ENCODE assay signal across 8 mouse cellular contexts in the genomic region with DNA sequence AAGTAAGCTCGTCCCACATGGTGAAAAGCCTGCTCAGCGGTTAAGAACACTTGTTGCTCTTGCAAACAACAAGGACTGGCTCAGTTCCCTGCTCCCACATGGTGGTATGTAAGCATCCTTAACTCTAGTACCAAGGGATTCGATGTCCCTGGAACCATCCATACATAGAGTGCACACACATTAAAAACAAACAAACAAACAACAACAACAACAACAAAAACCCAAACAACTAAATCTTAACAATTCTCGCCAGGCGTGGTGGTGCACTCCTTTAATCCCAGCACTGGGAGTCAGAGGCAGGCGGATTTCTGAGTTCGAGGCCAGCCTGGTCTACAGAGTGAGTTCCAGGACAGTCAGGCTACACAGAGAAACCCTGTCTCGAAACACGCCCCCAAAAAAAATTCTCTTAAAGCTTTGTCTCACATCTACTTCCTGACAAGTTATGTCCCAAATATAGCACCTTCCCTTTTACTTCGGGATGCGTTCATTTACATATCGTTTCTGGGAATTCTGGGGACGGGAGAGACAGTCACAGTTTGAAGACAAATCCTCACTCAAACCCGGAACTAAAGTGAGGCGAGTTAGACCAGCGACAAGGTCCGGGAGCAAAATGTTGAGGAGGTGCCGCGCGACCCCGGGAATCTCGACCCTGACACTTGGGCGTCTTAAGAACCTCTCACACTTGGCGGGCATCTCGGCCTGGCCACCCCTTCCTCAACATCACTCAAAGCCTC. TPM values are rescaled to one million over a fixed set of nuclear protein-coding genes. Genes with fewer than 3 reads are reported as not detected.
DNase-seq lines count a peak whose midpoint lies in the region; ATAC-seq and TF ChIP-seq lines count a peak whose summit lies in the region.

No protein-coding gene starts in this region.

- H3K9ac ChIP-seq in lung, embryonic 14.5 days = peak overlapping the region; percentile 77
- peak overlapping the region; percentile 90 for H3K9ac ChIP-seq in liver, embryonic 11.5 days (ENCODE audit: low read depth, low read length)

- H3K36me3 ChIP-seq in lung, embryonic 14.5 days (ENCODE audit: insufficient read depth) = no peaks in the 10 kb centered on the region
- no peaks in the 10 kb centered on the region for H3K36me3 ChIP-seq in liver, embryonic 11.5 days (ENCODE audit: control insufficient read depth, insufficient read depth, low read length)
- H3K36me3 ChIP-seq in small intestine, adult 2 months (ENCODE audit: control insufficient read depth, insufficient read depth, low read length) = no peaks in the 10 kb centered on the region

- ATAC-seq in lung, embryonic 14.5 days (ENCODE audit: insufficient read depth) = no peak
- ATAC-seq in erythroid progenitor cell, adult 5-6 weeks (replicated peaks; ENCODE audit: low FRiP score, poor library complexity, severe bottlenecking) = peak; percentile 16; the same call in 1 of the 2 replicates
- no peak for ATAC-seq in liver, embryonic 11.5 days (replicated peaks; ENCODE audit: low FRiP score)

- H3K4me2 ChIP-seq in lung, embryonic 14.5 days = peak overlapping the region; percentile 70
- H3K4me2 ChIP-seq in liver, embryonic 11.5 days = peak overlapping the region; percentile 96

- TF ChIP-seq CTCF in lung, embryonic 14.5 days (IDR thresholded peaks at IDR 0.05; ENCODE audit: low read depth) = no peak
- no peak for TF ChIP-seq CTCF in small intestine, adult 2 months (IDR thresholded peaks at IDR 0.05; ENCODE audit: extremely low read depth, insufficient read length, insufficient replicate concordance, low read depth, low read length)

- H3K9me3 ChIP-seq in lung, embryonic 14.5 days (ENCODE audit: low read depth, low read length) = no peaks in the 10 kb centered on the region
- no peaks in the 10 kb centered on the region for H3K9me3 ChIP-seq in liver, embryonic 11.5 days (ENCODE audit: control insufficient read depth, low read length)

- H3K27me3 ChIP-seq in lung, embryonic 14.5 days (ENCODE audit: insufficient read depth, low read length) = no peaks in the 10 kb centered on the region
- H3K27me3 ChIP-seq in liver, embryonic 11.5 days (replicated peaks; ENCODE audit: control insufficient read depth, insufficient read depth, low read length) = peaks cover 14% of the 10 kb centered on the region
- H3K27me3 ChIP-seq in small intestine, adult 2 months (ENCODE audit: control insufficient read depth, insufficient read depth, low read length) = no peaks in the 10 kb centered on the region

- WGBS in lung, embryonic 14.5 days = 16% methylated on average over 25 of the region's 25 CpGs
- 17% methylated on average over 25 of the region's 25 CpGs for WGBS in liver, embryonic 11.5 days
- 14% methylated on average over 25 of the region's 25 CpGs for WGBS in small intestine, adult 2 months

- H3K27ac ChIP-seq in lung, embryonic 14.5 days (ENCODE audit: low read depth) = peak overlapping the region; percentile 82
- H3K27ac ChIP-seq in liver, embryonic 11.5 days (ENCODE audit: low read depth, low read length) = peak overlapping the region; percentile 62
- peak overlapping the region; percentile 48 for H3K27ac ChIP-seq in small intestine, adult 2 months (ENCODE audit: insufficient read depth, low read depth, low read length)

- TF ChIP-seq POLR2A in small intestine, adult 2 months (IDR thresholded peaks at IDR 0.05; ENCODE audit: low read depth, low read length) = no peak

- peaks cover 10% of the 10 kb centered on the region for H3K4me1 ChIP-seq in lung, embryonic 14.5 days (ENCODE audit: insufficient read depth)
- H3K4me1 ChIP-seq in liver, embryonic 11.5 days (replicated peaks; ENCODE audit: control insufficient read depth, insufficient read depth, low read length) = peaks cover 12% of the 10 kb centered on the region
- H3K4me1 ChIP-seq in small intestine, adult 2 months (ENCODE audit: control insufficient read depth, insufficient read depth, insufficient read length, low read length) = peaks cover 8% of the 10 kb centered on the region; the same call in 1 of the 2 replicates

- H3K4me3 ChIP-seq in lung, embryonic 14.5 days (ENCODE audit: low read depth, low read length) = peak overlapping the region; percentile 81
- peak overlapping the region; percentile 95 for H3K4me3 ChIP-seq in liver, embryonic 11.5 days (ENCODE audit: low read depth, low read length)
- peak overlapping the region; percentile 95 for H3K4me3 ChIP-seq in small intestine, adult 2 months (ENCODE audit: low read depth, low read length)

- DNase-seq in lung, embryonic 14.5 days = no peak
- DNase-seq in lung, postnatal 25 days (ENCODE audit: low spot score) = no peak
- DNase-seq in liver, embryonic 11.5 days (ENCODE audit: low spot score) = no peak
- DNase-seq in spleen, adult 12 weeks (ENCODE audit: low spot score) = no peak
- no peak for DNase-seq in natural killer cell, adult 2 months (ENCODE audit: low spot score in 2 of 2)
- no peak for DNase-seq in urinary bladder, adult 2 months (ENCODE audit: low spot score)

RNA-seq across cellular contexts. Expression of a gene that starts 0.8 kb away (rescaled TPM):
- polyA plus RNA-seq in lung, embryonic 14.5 days (2014; fragmentation: Nextera tagmentation; extraction: Ambion mirVana) = 17.4 and 18.9 TPM in 2 replicates
- total RNA-seq in erythroid progenitor cell, adult 5-6 weeks (2015; ENCODE audit: low replicate concordance) = 32.3 and 58.4 TPM in 2 replicates
- total RNA-seq in erythroid progenitor cell, adult 5-6 weeks (2017; ENCODE audit: low replicate concordance) = 43.8 and 53.9 TPM in 2 replicates
- polyA plus RNA-seq in liver, embryonic 11.5 days (2014; fragmentation: Nextera tagmentation; extraction: Ambion mirVana) = 11.8 and 12.4 TPM in 2 replicates
- 7.9 and 20.0 TPM in 2 replicates for polyA plus RNA-seq in small intestine, adult 2 months (2012; rRNA removed)
- 45.0 and 45.7 TPM in 2 replicates for polyA plus RNA-seq in urinary bladder, adult 2 months (2012; rRNA removed)

RNA-seq across cellular contexts. Expression of a gene that starts 20.3 kb away (rescaled TPM):
- polyA plus RNA-seq in lung, embryonic 14.5 days (2014; fragmentation: Nextera tagmentation; extraction: Ambion mirVana) = 271 and 276 TPM in 2 replicates
- not detected in 2 replicates for total RNA-seq in erythroid progenitor cell, adult 5-6 weeks (2015; ENCODE audit: low replicate concordance)
- not detected in 2 replicates for total RNA-seq in erythroid progenitor cell, adult 5-6 weeks (2017; ENCODE audit: low replicate concordance)
- 62.4 and 64.2 TPM in 2 replicates for polyA plus RNA-seq in liver, embryonic 11.5 days (2014; fragmentation: Nextera tagmentation; extraction: Ambion mirVana)
- 15.1 and 25.8 TPM in 2 replicates for polyA plus RNA-seq in small intestine, adult 2 months (2012; rRNA removed)
- 79.5 and 82.0 TPM in 2 replicates for polyA plus RNA-seq in urinary bladder, adult 2 months (2012; rRNA removed)

RNA-seq across cellular contexts. Expression of a gene that starts 28.0 kb away (rescaled TPM):
- polyA plus RNA-seq in lung, embryonic 14.5 days (2014; fragmentation: Nextera tagmentation; extraction: Ambion mirVana) = 132 and 139 TPM in 2 replicates
- total RNA-seq in erythroid progenitor cell, adult 5-6 weeks (2015; ENCODE audit: low replicate concordance) = 133 and 142 TPM in 2 replicates
- 27.3 and 31.7 TPM in 2 replicates for total RNA-seq in erythroid progenitor cell, adult 5-6 weeks (2017; ENCODE audit: low replicate concordance)
- polyA plus RNA-seq in liver, embryonic 11.5 days (2014; fragmentation: Nextera tagmentation; extraction: Ambion mirVana) = 158 and 163 TPM in 2 replicates
- 28.9 and 64.8 TPM in 2 replicates for polyA plus RNA-seq in small intestine, adult 2 months (2012; rRNA removed)
- 73.3 and 91.1 TPM in 2 replicates for polyA plus RNA-seq in urinary bladder, adult 2 months (2012; rRNA removed)

RNA-seq across cellular contexts. Expression of a gene that starts 34.9 kb away (rescaled TPM):
- 5.3 and 5.8 TPM in 2 replicates for polyA plus RNA-seq in lung, embryonic 14.5 days (2014; fragmentation: Nextera tagmentation; extraction: Ambion mirVana)
- total RNA-seq in erythroid progenitor cell, adult 5-6 weeks (2015; ENCODE audit: low replicate concordance) = 0.72 and 5.9 TPM in 2 replicates
- 2.8 and 3.1 TPM in 2 replicates for total RNA-seq in erythroid progenitor cell, adult 5-6 weeks (2017; ENCODE audit: low replicate concordance)
- 18.5 and 19.7 TPM in 2 replicates for polyA plus RNA-seq in liver, embryonic 11.5 days (2014; fragmentation: Nextera tagmentation; extraction: Ambion mirVana)
- polyA plus RNA-seq in small intestine, adult 2 months (2012; rRNA removed) = 3.0 and 7.9 TPM in 2 replicates
- polyA plus RNA-seq in urinary bladder, adult 2 months (2012; rRNA removed) = 7.4 and 10.6 TPM in 2 replicates

RNA-seq across cellular contexts. Expression of a gene that starts 50.3 kb away (rescaled TPM):
- polyA plus RNA-seq in lung, embryonic 14.5 days (2014; fragmentation: Nextera tagmentation; extraction: Ambion mirVana) = 0.11 TPM in 1 of 2 replicates, not detected in the other
- not detected in 2 replicates for total RNA-seq in erythroid progenitor cell, adult 5-6 weeks (2015; ENCODE audit: low replicate concordance)
- not detected in 2 replicates for total RNA-seq in erythroid progenitor cell, adult 5-6 weeks (2017; ENCODE audit: low replicate concordance)
- 0.10 TPM in 1 of 2 replicates, not detected in the other for polyA plus RNA-seq in liver, embryonic 11.5 days (2014; fragmentation: Nextera tagmentation; extraction: Ambion mirVana)
- polyA plus RNA-seq in small intestine, adult 2 months (2012; rRNA removed) = 18.4 and 25.7 TPM in 2 replicates
- 0.19 and 0.21 TPM in 2 replicates for polyA plus RNA-seq in urinary bladder, adult 2 months (2012; rRNA removed)
